Mouse (Mus musculus): ENCODE measurements around the gene Zfp526. TPM values are rescaled to one million over a fixed set of nuclear protein-coding genes. Genes with fewer than 3 reads are reported as not detected.

Gene Zfp526
- 2.0 and 2.1 TPM in 2 replicates for polyA plus RNA-seq (2015; fragmentation: Nextera tagmentation; extraction: Ambion mirVana)

DNA sequence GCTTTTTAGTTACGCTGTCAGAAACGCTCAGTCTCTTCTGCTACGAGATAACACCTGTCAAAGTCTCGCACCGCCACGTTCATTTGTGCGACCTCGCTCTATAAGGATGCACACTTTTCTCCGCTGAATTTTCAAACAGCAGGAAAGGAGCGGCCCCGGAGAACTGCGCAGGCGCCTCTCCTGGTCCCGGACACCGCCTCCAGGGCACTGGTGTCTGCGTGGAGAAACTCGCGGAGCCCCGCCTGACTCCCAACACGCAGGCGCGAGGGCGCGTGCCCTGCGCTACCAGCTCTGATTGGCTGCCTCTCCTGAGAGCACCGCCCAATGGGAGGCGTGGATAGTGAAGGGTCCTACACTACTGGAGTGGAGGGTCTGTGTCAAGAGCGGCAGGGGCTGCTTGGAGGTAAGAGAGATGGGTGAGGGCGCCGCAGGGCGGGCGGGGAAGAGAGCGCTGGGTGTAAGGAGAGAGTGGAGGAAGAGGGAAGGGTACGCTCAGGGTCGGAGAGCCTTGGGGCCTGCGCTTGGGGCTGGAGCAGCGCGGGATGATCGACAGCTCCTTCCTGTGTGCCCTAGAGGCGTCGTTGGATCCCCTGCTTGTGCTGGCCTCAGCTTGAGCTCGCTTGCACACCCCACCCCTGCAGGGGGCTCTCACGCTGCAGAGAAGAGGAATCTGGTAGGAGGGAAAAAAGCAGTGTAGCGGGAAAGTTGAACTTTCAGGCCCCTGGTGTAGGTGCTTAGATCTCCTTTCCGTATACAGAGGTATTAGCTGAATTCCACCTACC lies at the start of gene Zfp526:
Zfp526 (plus strand) TSS at position 324 of the 782 bp plus-strand sequence.
- peak within 1 kb of the TSS; percentile 85 for H3K9ac ChIP-seq
- ATAC-seq: peak; percentile 98
- 0% methylated on average over 41 of the region's 45 CpGs for WGBS
- peak within 1 kb of the TSS; percentile 63 for H3K4me3 ChIP-seq
- H3K27me3 ChIP-seq: no peaks in the 10 kb centered on the region
- peaks cover 37% of the 10 kb centered on the region for H3K4me1 ChIP-seq
- no peaks in the 10 kb centered on the region for H3K9me3 ChIP-seq (replicated peaks)
- peak within 1 kb of the TSS; percentile 97 for H3K4me2 ChIP-seq
- H3K27ac ChIP-seq: peak within 1 kb of the TSS; percentile 86
- H3K36me3 ChIP-seq (ENCODE audit: poor library complexity, severe bottlenecking): peaks cover 27% of the 10 kb centered on the region

DNA sequence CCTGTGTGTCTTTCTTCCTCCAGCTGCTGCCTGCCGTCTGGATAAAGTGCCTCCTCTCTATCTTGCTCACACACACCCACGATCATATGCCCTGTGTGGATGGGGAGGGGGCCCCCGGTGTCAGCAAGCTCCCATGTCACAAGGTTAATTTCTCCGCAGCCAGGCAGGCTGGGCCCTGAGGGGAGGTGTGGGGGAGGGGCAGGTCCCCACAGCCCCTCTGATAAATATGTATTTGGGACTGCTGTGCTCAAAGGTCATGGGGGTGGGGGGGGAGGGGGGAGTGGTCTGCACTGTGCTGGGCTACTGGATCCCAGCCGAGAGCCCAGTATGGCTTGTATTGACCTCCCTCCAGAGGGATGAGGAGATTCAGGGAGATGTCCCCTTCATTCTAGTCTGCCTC lies 48.6 kb upstream of the Zfp526 start:
- H3K9ac ChIP-seq: no peak overlapping the region
- H3K4me2 ChIP-seq: no peak overlapping the region
- no peak for ATAC-seq

DNA sequence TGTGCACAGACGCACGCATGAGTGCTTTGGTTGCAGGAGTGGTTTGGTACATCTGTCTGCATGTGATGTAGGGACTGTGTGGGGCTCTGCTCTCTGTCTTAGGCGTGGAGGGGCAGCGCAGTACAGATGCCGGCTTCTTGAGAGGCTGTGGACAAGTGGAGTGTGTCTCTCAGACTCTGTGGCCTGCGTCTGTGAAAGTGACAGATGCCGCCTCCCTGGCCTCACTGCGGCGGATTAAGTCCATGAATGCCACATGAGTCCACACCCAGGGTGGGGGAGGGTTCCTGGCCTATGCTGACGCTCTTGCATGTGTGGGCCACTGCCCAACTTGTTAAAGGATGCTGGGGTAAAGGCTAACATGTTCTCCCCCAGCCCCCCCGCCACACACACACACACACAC lies 46.9 kb upstream of the Zfp526 start:
- Histone ChIP-seq H3K4me2 (peak overlapping the region; percentile 14), H3K27ac (peak overlapping the region; percentile 44), H3K4me1 (peaks cover 56% of the 10 kb centered on the region), H3K9me3 (replicated peaks) (no peaks in the 10 kb centered on the region), H3K9ac (0 out of 2 replicates have a peak overlapping the region, but pooled peaks have one; percentile 45), H3K4me3 (no peak overlapping the region), H3K27me3 (peaks cover 16% of the 10 kb centered on the region), H3K36me3 (ENCODE audit: poor library complexity, severe bottlenecking) (no peaks in the 10 kb centered on the region)
- ATAC-seq: no peak
- WGBS: 38% methylated on average over 11 of the region's 11 CpGs

More for the DNA sequence above, 48.6 kb upstream of the Zfp526 start:
- Histone ChIP-seq H3K4me1 (peaks cover 48% of the 10 kb centered on the region), H3K9me3 (replicated peaks) (no peaks in the 10 kb centered on the region), H3K27ac (no peak overlapping the region; the same call in 1 of the 2 replicates), H3K27me3 (peaks cover 17% of the 10 kb centered on the region), H3K4me3 (no peak overlapping the region), H3K36me3 (ENCODE audit: poor library complexity, severe bottlenecking) (no peaks in the 10 kb centered on the region)
- 51% methylated on average over 5 of the region's 5 CpGs for WGBS

DNA sequence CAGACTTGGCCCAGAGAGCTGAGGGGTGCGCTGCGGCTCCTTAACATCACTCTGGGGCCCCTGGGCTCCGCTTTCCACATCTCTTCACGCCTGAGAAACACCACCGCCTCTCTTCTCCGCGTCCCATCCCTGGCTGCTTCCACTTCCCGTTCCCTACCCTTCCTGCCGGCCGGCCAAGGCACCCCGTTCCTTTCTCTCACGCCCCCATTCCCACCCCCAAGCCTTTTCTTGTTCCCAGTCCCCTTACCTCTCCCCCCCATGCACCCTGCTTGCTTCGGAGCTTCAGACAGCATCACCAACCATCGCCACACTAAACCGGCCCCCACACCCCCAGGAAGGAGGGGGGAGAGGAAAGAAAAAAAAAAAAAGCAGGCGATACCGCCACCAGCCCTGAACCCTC lies 42.9 kb upstream of the Zfp526 start:
- under 1% methylated on average over 17 of the region's 17 CpGs for WGBS
- Histone ChIP-seq H3K27ac (peak overlapping the region; percentile 99), H3K36me3 (ENCODE audit: poor library complexity, severe bottlenecking) (no peaks in the 10 kb centered on the region), H3K4me2 (peak overlapping the region; percentile 75), H3K9me3 (replicated peaks) (no peaks in the 10 kb centered on the region), H3K4me1 (peaks cover 68% of the 10 kb centered on the region), H3K4me3 (peak overlapping the region; percentile 67), H3K27me3 (peaks cover 49% of the 10 kb centered on the region), H3K9ac (peak overlapping the region; percentile 92)
- no peak for ATAC-seq

DNA sequence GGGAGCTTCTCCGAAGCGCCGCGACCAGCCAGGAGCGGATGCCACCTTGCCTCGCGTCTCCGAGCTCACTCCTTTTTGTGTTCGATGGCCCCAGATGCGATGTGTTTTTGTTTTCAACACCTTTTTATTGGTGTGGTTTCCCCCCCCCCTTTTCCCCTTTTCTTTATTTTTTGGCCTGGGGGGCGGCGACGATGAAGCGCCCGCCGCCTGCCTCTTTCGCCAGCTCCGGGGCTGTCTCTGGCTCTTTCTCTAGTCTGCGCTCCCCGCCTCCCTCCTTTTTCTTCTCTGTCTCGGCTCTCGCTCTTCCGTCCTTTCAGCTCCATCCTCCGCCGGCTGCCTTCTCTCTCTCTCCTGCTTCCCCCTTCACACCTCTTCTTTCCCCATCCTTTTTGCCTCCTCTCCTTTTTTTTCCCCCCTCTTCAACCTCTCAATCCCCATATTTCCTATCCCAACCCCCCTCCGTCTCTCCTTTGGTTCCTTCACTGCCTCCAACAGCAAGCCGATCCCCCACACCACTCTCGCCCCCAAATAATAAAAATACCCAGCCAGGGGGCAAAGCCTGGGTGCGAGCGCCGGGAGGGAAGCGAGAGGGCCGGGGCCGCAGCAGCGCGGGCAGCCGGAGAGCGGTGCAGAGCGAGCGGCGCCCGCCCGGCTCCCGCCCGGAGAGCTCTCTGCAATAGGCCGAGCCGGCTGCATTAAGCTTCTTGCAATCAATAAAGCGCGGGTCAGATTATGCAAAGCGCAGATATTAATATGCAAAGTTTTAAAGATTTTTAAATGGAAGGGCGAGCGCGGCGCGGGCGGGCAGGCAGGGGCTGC lies 42.2 kb upstream of the Zfp526 start:
- peak overlapping the region; percentile 92 for H3K9ac ChIP-seq
- peak; percentile 80 for ATAC-seq
- peak overlapping the region; percentile 99 for H3K27ac ChIP-seq
- peak overlapping the region; percentile 75 for H3K4me2 ChIP-seq
- H3K27me3 ChIP-seq: peaks cover 54% of the 10 kb centered on the region
- no peaks in the 10 kb centered on the region for H3K9me3 ChIP-seq (replicated peaks)
- no peaks in the 10 kb centered on the region for H3K36me3 ChIP-seq (ENCODE audit: poor library complexity, severe bottlenecking)
- H3K4me1 ChIP-seq: peaks cover 62% of the 10 kb centered on the region
- H3K4me3 ChIP-seq: peak overlapping the region; percentile 67
- under 1% methylated on average over 50 of the region's 56 CpGs for WGBS

DNA sequence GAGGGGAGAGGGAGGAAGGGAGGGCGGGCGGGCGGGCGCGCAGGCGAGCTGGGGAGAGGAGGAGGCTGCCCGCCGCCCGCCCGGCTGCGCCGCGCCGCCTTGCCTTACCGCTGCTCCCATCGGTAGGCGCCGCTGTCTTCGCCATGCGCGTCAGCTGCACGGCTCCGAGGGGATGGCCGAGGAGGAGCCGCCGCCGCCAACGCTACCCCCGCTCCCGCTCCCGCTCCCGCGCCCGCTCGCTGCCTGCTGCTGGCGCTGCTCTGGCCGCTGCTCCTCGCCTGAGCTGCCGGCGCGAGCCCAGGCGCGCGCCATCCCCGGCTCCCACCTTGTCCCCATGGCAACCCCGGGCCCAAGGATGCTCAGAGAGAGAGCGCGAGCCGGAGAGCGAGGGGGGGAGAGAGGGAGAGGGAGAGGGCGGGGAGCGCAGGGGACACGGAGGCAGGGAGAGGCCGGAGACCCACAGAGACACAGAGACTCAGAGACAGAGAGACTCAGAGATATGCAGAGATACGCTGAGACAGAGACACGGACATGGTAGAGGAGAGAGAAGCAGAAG lies 41.5 kb upstream of the Zfp526 start, which contains the start of gene Pou2f2:
Pou2f2 (minus strand) TSS at position 121 of the 556 bp plus-strand sequence.
- peak within 1 kb of the TSS; percentile 92 for H3K9ac ChIP-seq
- H3K27me3 ChIP-seq: peaks cover 58% of the 10 kb centered on the region
- H3K4me1 ChIP-seq: peaks cover 55% of the 10 kb centered on the region

DNA sequence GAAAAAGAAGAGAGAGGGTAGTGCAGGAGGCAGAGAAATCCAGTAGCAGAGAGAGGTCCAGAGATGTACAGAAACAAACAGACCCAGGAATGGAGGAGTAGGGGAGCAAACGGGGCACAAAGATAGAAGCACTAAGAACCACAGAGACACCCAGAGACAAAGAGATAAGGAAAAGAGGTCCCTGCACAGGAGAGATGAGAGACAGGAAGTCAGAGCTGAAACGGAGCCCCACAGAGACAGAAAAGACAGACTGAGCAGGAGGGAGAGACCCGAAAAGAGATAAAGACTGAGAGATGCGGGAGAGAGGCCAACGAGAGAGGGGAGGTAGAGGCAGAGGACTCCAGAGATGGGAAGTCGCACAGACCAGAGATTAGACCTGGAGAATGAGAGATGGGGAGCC lies 40.7 kb upstream of the Zfp526 start:
- Histone ChIP-seq H3K4me1 (peaks cover 49% of the 10 kb centered on the region), H3K9me3 (replicated peaks) (no peaks in the 10 kb centered on the region), H3K9ac (peak overlapping the region; percentile 92), H3K4me3 (peak overlapping the region; percentile 67), H3K27me3 (peaks cover 60% of the 10 kb centered on the region), H3K4me2 (peak overlapping the region; percentile 75), H3K36me3 (ENCODE audit: poor library complexity, severe bottlenecking) (no peaks in the 10 kb centered on the region), H3K27ac (peak overlapping the region; percentile 99)
- no peak for ATAC-seq
- WGBS: 4% methylated on average over 6 of the region's 6 CpGs

More for the DNA sequence above, 41.5 kb upstream of the Zfp526 start, which contains the start of gene Pou2f2:
- peak within 1 kb of the TSS; percentile 67 for H3K4me3 ChIP-seq
- WGBS: under 1% methylated on average over 42 of the region's 56 CpGs
- no peaks in the 10 kb centered on the region for H3K9me3 ChIP-seq (replicated peaks)
- peak within 1 kb of the TSS; percentile 99 for H3K27ac ChIP-seq
- ATAC-seq: peak; percentile 93
- H3K36me3 ChIP-seq (ENCODE audit: poor library complexity, severe bottlenecking): no peaks in the 10 kb centered on the region
- H3K4me2 ChIP-seq: peak within 1 kb of the TSS; percentile 75

DNA sequence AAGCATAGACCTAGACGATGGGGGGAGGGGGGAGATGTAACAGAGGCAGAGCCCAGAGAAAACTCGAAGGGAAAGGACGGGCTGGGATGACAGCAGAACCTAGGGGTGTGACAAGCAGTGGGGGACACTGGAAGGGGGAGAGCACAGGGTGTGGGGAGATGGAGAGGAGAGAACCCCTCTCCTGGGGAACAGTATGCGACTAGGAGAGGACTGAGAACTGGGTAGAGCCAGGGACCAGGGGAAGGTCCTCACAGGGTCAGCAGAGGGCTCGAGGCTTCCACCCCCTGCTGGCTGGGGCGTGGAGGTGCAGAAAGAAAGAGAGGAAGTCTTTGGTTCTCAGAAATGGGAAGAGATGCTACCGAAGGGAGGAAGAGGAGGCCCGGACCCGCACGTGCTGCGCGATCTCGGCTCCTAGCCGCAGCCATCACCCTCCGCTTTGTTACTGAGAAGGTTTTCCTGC lies 39.9 kb upstream of the Zfp526 start:
- Histone ChIP-seq H3K4me2 (peak overlapping the region; percentile 75), H3K27me3 (peaks cover 60% of the 10 kb centered on the region), H3K27ac (no peak overlapping the region), H3K4me1 (peaks cover 40% of the 10 kb centered on the region), H3K9ac (peak overlapping the region; percentile 10), H3K36me3 (ENCODE audit: poor library complexity, severe bottlenecking) (no peaks in the 10 kb centered on the region), H3K9me3 (replicated peaks) (no peaks in the 10 kb centered on the region), H3K4me3 (peak overlapping the region; percentile 23)
- WGBS: 2% methylated on average over 15 of the region's 15 CpGs
- ATAC-seq: no peak

DNA sequence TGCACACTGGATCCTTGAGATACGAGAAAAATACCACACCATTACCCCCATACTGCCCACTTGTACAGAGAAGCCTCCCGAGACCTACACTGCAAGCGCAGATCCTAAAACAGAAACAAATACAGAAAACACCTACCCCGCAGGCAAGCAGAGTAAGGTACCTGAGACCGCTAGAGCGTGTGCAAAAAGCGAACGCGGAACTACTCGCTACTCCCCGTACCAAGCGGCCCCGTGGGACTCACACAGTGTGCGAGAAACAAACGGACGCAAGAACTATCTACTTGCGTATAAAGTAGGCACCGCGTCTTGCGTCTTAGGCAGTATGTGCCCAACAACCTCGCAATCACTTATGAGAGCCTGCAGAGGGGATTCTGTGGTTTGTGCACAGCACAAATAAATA lies 39.4 kb upstream of the Zfp526 start:
- peak overlapping the region; percentile 75 for H3K4me2 ChIP-seq
- 5% methylated on average over 21 of the region's 21 CpGs for WGBS
- no peaks in the 10 kb centered on the region for H3K9me3 ChIP-seq (replicated peaks)
- peaks cover 55% of the 10 kb centered on the region for H3K27me3 ChIP-seq
- H3K9ac ChIP-seq: peak overlapping the region; percentile 10; the same call in 1 of the 2 replicates
- H3K4me1 ChIP-seq: peaks cover 38% of the 10 kb centered on the region
- H3K4me3 ChIP-seq: peak overlapping the region; percentile 23
- no peak for ATAC-seq
- H3K27ac ChIP-seq: no peak overlapping the region
- H3K36me3 ChIP-seq (ENCODE audit: poor library complexity, severe bottlenecking): no peaks in the 10 kb centered on the region

DNA sequence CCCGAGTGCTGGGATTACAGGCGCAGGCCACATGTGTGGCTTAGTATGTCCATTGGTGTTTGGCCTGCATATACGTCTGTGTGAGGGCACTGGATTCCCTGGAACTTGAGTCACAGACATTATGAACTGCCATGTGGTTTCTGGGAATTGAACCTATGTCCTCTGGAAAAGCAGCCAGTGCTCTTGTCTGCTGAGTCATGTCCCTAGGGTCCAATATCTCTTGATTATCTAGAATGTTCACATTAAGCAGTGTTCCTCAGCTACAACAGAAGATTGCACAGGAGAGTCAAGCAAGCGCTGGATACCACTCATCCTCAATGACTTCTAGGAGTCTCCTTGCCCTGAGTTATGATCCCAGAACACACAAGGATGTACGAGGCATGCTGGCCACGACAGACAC lies 37.1 kb upstream of the Zfp526 start:
- Histone ChIP-seq H3K36me3 (ENCODE audit: poor library complexity, severe bottlenecking) (no peaks in the 10 kb centered on the region), H3K4me3 (no peak overlapping the region), H3K4me2 (no peak overlapping the region), H3K9me3 (replicated peaks) (no peaks in the 10 kb centered on the region), H3K9ac (no peak overlapping the region), H3K27ac (no peak overlapping the region), H3K27me3 (peaks cover 45% of the 10 kb centered on the region), H3K4me1 (peaks cover 25% of the 10 kb centered on the region)
- no peak for ATAC-seq
- WGBS: 86% methylated on average over 6 of the region's 6 CpGs

DNA sequence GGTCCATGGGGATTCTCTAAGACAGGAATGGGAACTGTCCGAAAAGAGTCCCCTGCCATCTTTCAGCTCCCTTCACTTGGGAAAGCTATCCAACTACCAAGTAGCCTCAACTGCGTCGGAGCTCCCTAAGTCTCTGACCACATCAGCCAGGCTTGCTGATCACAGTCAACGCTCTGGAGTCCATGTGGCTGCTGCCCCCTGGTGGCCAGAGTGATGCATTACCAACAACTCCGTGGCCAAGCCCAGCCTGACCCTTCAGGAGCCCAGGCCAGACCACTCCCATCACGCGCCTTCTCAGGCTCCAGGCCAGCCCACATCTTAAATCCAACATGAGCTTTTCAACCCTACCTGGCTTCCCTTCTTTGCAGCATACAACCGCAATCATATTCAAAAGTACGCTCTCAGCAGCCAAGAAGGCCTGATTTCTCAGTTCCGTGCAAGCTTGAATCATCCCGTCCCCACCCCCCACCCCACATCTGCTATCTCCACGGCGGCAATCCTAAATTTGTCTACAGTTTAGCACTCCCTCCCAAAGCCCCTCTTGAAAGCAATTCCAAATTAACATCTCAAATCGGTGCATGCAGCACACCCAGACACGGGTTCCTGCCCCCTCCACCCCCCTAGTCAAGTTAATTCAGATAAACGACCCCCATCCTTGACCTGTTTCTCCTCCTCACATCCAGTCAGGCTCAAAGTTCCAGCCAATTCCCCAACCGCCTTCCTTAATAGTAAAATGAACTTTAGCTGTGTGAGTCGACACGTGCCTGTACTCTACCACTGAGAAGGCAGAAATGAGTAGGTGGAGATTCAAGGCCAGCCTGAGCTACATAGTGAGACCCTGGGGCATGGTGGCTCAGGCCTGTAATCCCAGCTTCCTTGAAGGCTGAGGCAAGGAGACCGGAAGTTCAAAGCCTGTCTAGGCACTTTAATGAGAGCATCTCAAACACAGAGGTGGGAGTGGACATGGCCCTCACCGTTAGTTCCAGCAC lies 33.3 kb upstream of the Zfp526 start:
- Histone ChIP-seq H3K4me1 (peaks cover 3% of the 10 kb centered on the region; the same call in 1 of the 2 replicates), H3K9me3 (replicated peaks) (no peaks in the 10 kb centered on the region), H3K9ac (0 out of 2 replicates have a peak overlapping the region, but pooled peaks have one; percentile 21), H3K4me2 (no peak overlapping the region), H3K27me3 (peaks cover 15% of the 10 kb centered on the region), H3K36me3 (ENCODE audit: poor library complexity, severe bottlenecking) (no peaks in the 10 kb centered on the region), H3K4me3 (no peak overlapping the region), H3K27ac (no peak overlapping the region)
- ATAC-seq: peak; percentile 86
- 28% methylated on average over 21 of the region's 21 CpGs for WGBS
